Mouse (Mus musculus): ENCODE data around the gene Retn. TPM values are rescaled to one million over a fixed set of nuclear protein-coding genes. Genes with fewer than 3 reads are reported as not detected.

The Retn gene
- polyA plus RNA-seq, 1 experiment: 0.46 TPM

GRCm38 (mm10) chr8:3679236-3679635 lies 23.7 kb downstream of the Retn start:
- DNase-seq: peak; percentile 67 to 76
- H3K27me3 ChIP-seq (ENCODE audit: control insufficient read depth, insufficient read depth, low read length): no peaks in the 10 kb centered on the region
- 42% methylated on average over 23 of the region's 23 CpGs for WGBS
- peak overlapping the region; percentile 57 for H3K4me3 ChIP-seq (replicated peaks; ENCODE audit: insufficient read depth, low read depth, low read length)
- TF ChIP-seq POLR2A (IDR thresholded peaks at IDR 0.05; ENCODE audit: borderline replicate concordance, insufficient read depth, low read length): peak; percentile 27; the same call in 1 of the 2 replicates
- TF ChIP-seq CTCF (IDR thresholded peaks at IDR 0.05; ENCODE audit: borderline replicate concordance, insufficient read depth, low read depth, low read length): no peak
- H3K27ac ChIP-seq (ENCODE audit: insufficient read depth, low read length): peak overlapping the region; percentile 47
- H3K4me1 ChIP-seq (ENCODE audit: control insufficient read depth, insufficient read depth, low read length): peaks cover 26% of the 10 kb centered on the region

- no peak for DNase-seq
- Histone ChIP-seq H3K4me3 (replicated peaks; ENCODE audit: insufficient read depth, low read depth, low read length) (peak overlapping the region; percentile 57), H3K27me3 (ENCODE audit: control insufficient read depth, insufficient read depth, low read length) (no peaks in the 10 kb centered on the region), H3K4me1 (ENCODE audit: control insufficient read depth, insufficient read depth, low read length) (peaks cover 26% of the 10 kb centered on the region), H3K27ac (ENCODE audit: insufficient read depth, low read length) (peak overlapping the region; percentile 47)
- WGBS: 49% methylated on average over 5 of the region's 5 CpGs
- TF ChIP-seq CTCF (IDR thresholded peaks at IDR 0.05; ENCODE audit: borderline replicate concordance, insufficient read depth, low read depth, low read length): no peak
- TF ChIP-seq POLR2A (IDR thresholded peaks at IDR 0.05; ENCODE audit: borderline replicate concordance, insufficient read depth, low read length): no peak
These were observed 24.1 kb downstream of the Retn start for GRCm38 (mm10) chr8:3679656-3680055.

- Histone ChIP-seq H3K4me3 (replicated peaks; ENCODE audit: insufficient read depth, low read depth, low read length) (no peak overlapping the region), H3K27ac (ENCODE audit: insufficient read depth, low read length) (peak overlapping the region; percentile 62), H3K4me1 (ENCODE audit: control insufficient read depth, insufficient read depth, low read length) (peaks cover 26% of the 10 kb centered on the region), H3K27me3 (ENCODE audit: control insufficient read depth, insufficient read depth, low read length) (no peaks in the 10 kb centered on the region)
- WGBS: 19% methylated on average over 5 of the region's 5 CpGs
- TF ChIP-seq CTCF (IDR thresholded peaks at IDR 0.05; ENCODE audit: borderline replicate concordance, insufficient read depth, low read depth, low read length): no peak
- no peak for TF ChIP-seq POLR2A (IDR thresholded peaks at IDR 0.05; ENCODE audit: borderline replicate concordance, insufficient read depth, low read length)
- peak; percentile 33 to 39 for DNase-seq
These were observed 26.9 kb downstream of the Retn start for GRCm38 (mm10) chr8:3682435-3682834.

GRCm38 (mm10) chr8:3683408-3684176 lies 28.0 kb downstream of the Retn start:
- TF ChIP-seq POLR2A (IDR thresholded peaks at IDR 0.05; ENCODE audit: borderline replicate concordance, insufficient read depth, low read length) (no peak), CTCF (IDR thresholded peaks at IDR 0.05; ENCODE audit: borderline replicate concordance, insufficient read depth, low read depth, low read length) (no peak)
- Histone ChIP-seq H3K27ac (ENCODE audit: insufficient read depth, low read length) (peak overlapping the region; percentile 62), H3K4me3 (replicated peaks; ENCODE audit: insufficient read depth, low read depth, low read length) (no peak overlapping the region), H3K4me1 (ENCODE audit: control insufficient read depth, insufficient read depth, low read length) (peaks cover 23% of the 10 kb centered on the region), H3K27me3 (ENCODE audit: control insufficient read depth, insufficient read depth, low read length) (no peaks in the 10 kb centered on the region)
- WGBS: 4% methylated on average over 6 of the region's 6 CpGs
- peak; percentile 83 to 87 for DNase-seq

GRCm38 (mm10) chr8:3684530-3684929 lies 29.0 kb downstream of the Retn start:
- Histone ChIP-seq H3K4me1 (ENCODE audit: control insufficient read depth, insufficient read depth, low read length) (peaks cover 20% of the 10 kb centered on the region), H3K27ac (ENCODE audit: insufficient read depth, low read length) (no peak overlapping the region), H3K27me3 (ENCODE audit: control insufficient read depth, insufficient read depth, low read length) (no peaks in the 10 kb centered on the region), H3K4me3 (replicated peaks; ENCODE audit: insufficient read depth, low read depth, low read length) (no peak overlapping the region)
- TF ChIP-seq POLR2A (IDR thresholded peaks at IDR 0.05; ENCODE audit: borderline replicate concordance, insufficient read depth, low read length) (no peak), CTCF (IDR thresholded peaks at IDR 0.05; ENCODE audit: borderline replicate concordance, insufficient read depth, low read depth, low read length) (no peak)
- DNase-seq: no peak

GRCm38 (mm10) chr8:3685422-3685821 lies 29.9 kb downstream of the Retn start:
- Histone ChIP-seq H3K4me1 (ENCODE audit: control insufficient read depth, insufficient read depth, low read length) (peaks cover 16% of the 10 kb centered on the region), H3K4me3 (replicated peaks; ENCODE audit: insufficient read depth, low read depth, low read length) (no peak overlapping the region), H3K27me3 (ENCODE audit: control insufficient read depth, insufficient read depth, low read length) (no peaks in the 10 kb centered on the region), H3K27ac (ENCODE audit: insufficient read depth, low read length) (no peak overlapping the region)
- TF ChIP-seq CTCF (IDR thresholded peaks at IDR 0.05; ENCODE audit: borderline replicate concordance, insufficient read depth, low read depth, low read length) (no peak), POLR2A (IDR thresholded peaks at IDR 0.05; ENCODE audit: borderline replicate concordance, insufficient read depth, low read length) (no peak)
- WGBS: 83% methylated on average over 5 of the region's 5 CpGs
- no peak for DNase-seq

- TF ChIP-seq POLR2A (IDR thresholded peaks at IDR 0.05; ENCODE audit: borderline replicate concordance, insufficient read depth, low read length) (no peak), CTCF (IDR thresholded peaks at IDR 0.05; ENCODE audit: borderline replicate concordance, insufficient read depth, low read depth, low read length) (no peak)
- no peaks in the 10 kb centered on the region for H3K27me3 ChIP-seq (ENCODE audit: control insufficient read depth, insufficient read depth, low read length)
- H3K4me3 ChIP-seq (replicated peaks; ENCODE audit: insufficient read depth, low read depth, low read length): no peak overlapping the region
- 78% methylated on average over 6 of the region's 6 CpGs for WGBS
- peaks cover 11% of the 10 kb centered on the region for H3K4me1 ChIP-seq (ENCODE audit: control insufficient read depth, insufficient read depth, low read length)
- no peak overlapping the region for H3K27ac ChIP-seq (ENCODE audit: insufficient read depth, low read length)
- no peak for DNase-seq
These were observed 32.0 kb downstream of the Retn start for GRCm38 (mm10) chr8:3687537-3687936.

- no peak overlapping the region for H3K4me3 ChIP-seq (replicated peaks; ENCODE audit: insufficient read depth, low read depth, low read length)
- H3K27ac ChIP-seq (ENCODE audit: insufficient read depth, low read length): no peak overlapping the region
- WGBS: 45% methylated on average over 3 of the region's 3 CpGs
- H3K4me1 ChIP-seq (ENCODE audit: control insufficient read depth, insufficient read depth, low read length): no peaks in the 10 kb centered on the region
- no peak for TF ChIP-seq CTCF (IDR thresholded peaks at IDR 0.05; ENCODE audit: borderline replicate concordance, insufficient read depth, low read depth, low read length)
- TF ChIP-seq POLR2A (IDR thresholded peaks at IDR 0.05; ENCODE audit: borderline replicate concordance, insufficient read depth, low read length): no peak
- DNase-seq: no peak
- no peaks in the 10 kb centered on the region for H3K27me3 ChIP-seq (ENCODE audit: control insufficient read depth, insufficient read depth, low read length)
These were observed 35.2 kb downstream of the Retn start for GRCm38 (mm10) chr8:3690774-3691173.
